ENCODE assay signal across 13 mouse cellular contexts in the genomic region with DNA sequence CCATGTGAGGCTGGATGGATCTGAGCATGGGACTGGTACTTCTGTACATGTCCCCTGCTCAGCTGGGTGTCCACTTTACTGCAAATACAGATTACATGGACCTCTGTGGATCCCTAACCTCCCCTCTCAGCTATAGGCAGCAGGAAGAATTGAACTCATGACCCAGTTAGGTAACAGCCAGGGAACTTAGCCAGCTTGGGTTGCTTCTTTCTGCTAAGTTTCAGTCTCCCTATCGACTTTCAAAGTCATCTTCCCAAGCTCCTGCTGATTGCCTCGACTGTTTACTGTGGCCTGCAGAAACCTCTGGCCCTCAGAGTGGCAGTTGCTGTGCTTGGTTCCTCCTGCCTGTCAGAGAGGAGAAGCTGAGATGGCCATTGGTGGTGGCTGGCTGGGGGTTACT.
A peak's percentile ranks its signal among the peaks of the same experiment; 100 is the strongest.
DNase-seq lines count a peak whose midpoint lies in the region; ATAC-seq and TF ChIP-seq lines count a peak whose summit lies in the region.
"Had no signal": no experiment of that assay in that cellular context is flagged by ENCODE, and none has a peak within 500 bp of the region (broad histone marks: within the 10 kb centered on the region; RNA-seq: fewer than 3 reads in every experiment).

No protein-coding gene starts in this region.

- TF ChIP-seq POLR2A in lung, adult 2 months (IDR thresholded peaks at IDR 0.05; ENCODE audit: borderline replicate concordance, extremely low read depth, low read depth, low read length) = no peak

- no peak for DNase-seq in heart, postnatal 36 days
- no peak for DNase-seq in lung, postnatal 0 days (ENCODE audit: low spot score)
- no peak for DNase-seq in lung, adult 2 months
- DNase-seq in cerebellum, adult 8-10 months = no peak
- no peak for DNase-seq in cerebellum, postnatal 36 days
- DNase-seq: B cell, adult 2 months; cerebellum, postnatal 25 days; right cerebral cortex, postnatal 14 days; thymus, postnatal 36 days had no signal

- TF ChIP-seq EP300 in lung, postnatal 0 days (IDR thresholded peaks at IDR 0.05) = no peak

- H3K4me1 ChIP-seq in heart, embryonic 15.5 days (replicated peaks) = peaks cover 36% of the 10 kb centered on the region
- peaks cover 30% of the 10 kb centered on the region; the same call in 1 of the 2 replicates for H3K4me1 ChIP-seq in lung, postnatal 0 days (ENCODE audit: insufficient read depth, low read depth, low read length)
- peaks cover 44% of the 10 kb centered on the region for H3K4me1 ChIP-seq in lung, adult 2 months (ENCODE audit: control insufficient read depth, insufficient read depth, low read length)
- H3K4me1 ChIP-seq in limb, embryonic 12.5 days (replicated peaks) = peaks cover 39% of the 10 kb centered on the region

- no peak overlapping the region for H3K4me3 ChIP-seq in heart, embryonic 15.5 days
- no peak overlapping the region for H3K4me3 ChIP-seq in lung, postnatal 0 days (ENCODE audit: low read depth, low read length)
- H3K4me3 ChIP-seq in lung, adult 2 months (replicated peaks; ENCODE audit: extremely low read depth, low read depth, low read length) = no peak overlapping the region
- no peak overlapping the region for H3K4me3 ChIP-seq in limb, embryonic 12.5 days (replicated peaks)

- WGBS in heart, embryonic 15.5 days = 16% methylated on average over 2 of the region's 2 CpGs
- 6% methylated on average over 2 of the region's 2 CpGs for WGBS in lung, postnatal 0 days
- WGBS in lung, adult 2 months = 17% methylated on average over 2 of the region's 2 CpGs
- WGBS in limb, embryonic 12.5 days = 28% methylated on average over 2 of the region's 2 CpGs

- ATAC-seq in heart, embryonic 15.5 days (replicated peaks; ENCODE audit: insufficient number of reproducible peaks, insufficient read depth, low FRiP score, low read depth) = no peak
- no peak for ATAC-seq in lung, postnatal 0 days
- no peak for ATAC-seq in limb, embryonic 12.5 days (ENCODE audit: insufficient number of reproducible peaks, insufficient read depth, low FRiP score, low TSS enrichment, low read depth)
- ATAC-seq in megakaryocyte progenitor cell, adult 5-6 weeks (replicated peaks; ENCODE audit: poor library complexity) = peak; percentile 13
- ATAC-seq: inflammation-experienced regulatory T-cells, adult 6 months had no signal

- H3K36me3 ChIP-seq in heart, embryonic 15.5 days = no peaks in the 10 kb centered on the region
- 0 out of 2 replicates have a peak, but pooled peaks cover 4% of the 10 kb centered on the region for H3K36me3 ChIP-seq in lung, postnatal 0 days (ENCODE audit: insufficient read depth, low read length)
- no peaks in the 10 kb centered on the region for H3K36me3 ChIP-seq in limb, embryonic 12.5 days

- no peak overlapping the region for H3K9ac ChIP-seq in heart, embryonic 15.5 days
- no peak overlapping the region for H3K9ac ChIP-seq in lung, postnatal 0 days (replicated peaks; ENCODE audit: low read depth)
- no peak overlapping the region for H3K9ac ChIP-seq in limb, embryonic 12.5 days (replicated peaks)

- H3K27ac ChIP-seq in heart, embryonic 15.5 days = peak overlapping the region; percentile 20; the same call in 1 of the 2 replicates
- peak overlapping the region; percentile 86 for H3K27ac ChIP-seq in lung, postnatal 0 days (ENCODE audit: low read length)
- H3K27ac ChIP-seq in limb, embryonic 12.5 days = 0 out of 2 replicates have a peak overlapping the region, but pooled peaks have one; percentile 37

- TF ChIP-seq CTCF in lung, postnatal 0 days (IDR thresholded peaks at IDR 0.05) = no peak
- TF ChIP-seq CTCF in lung, adult 2 months (IDR thresholded peaks at IDR 0.05; ENCODE audit: insufficient read depth, low read length) = no peak

- H3K27me3 ChIP-seq in heart, embryonic 15.5 days = no peaks in the 10 kb centered on the region
- H3K27me3 ChIP-seq in lung, postnatal 0 days (replicated peaks; ENCODE audit: insufficient read depth, low read length) = no peaks in the 10 kb centered on the region
- H3K27me3 ChIP-seq in limb, embryonic 12.5 days = no peaks in the 10 kb centered on the region

- no peaks in the 10 kb centered on the region for H3K9me3 ChIP-seq in heart, embryonic 15.5 days (replicated peaks)
- no peaks in the 10 kb centered on the region for H3K9me3 ChIP-seq in lung, postnatal 0 days (ENCODE audit: low read length)
- no peaks in the 10 kb centered on the region for H3K9me3 ChIP-seq in limb, embryonic 12.5 days

- intact Hi-C loops in heart, postnatal 36 days (cut with DNase I) = no loop called here

- no peak overlapping the region for H3K4me2 ChIP-seq in heart, embryonic 15.5 days
- no peak overlapping the region for H3K4me2 ChIP-seq in lung, postnatal 0 days (replicated peaks; ENCODE audit: low read depth, low read length)
- peak overlapping the region; percentile 42; the same call in 1 of the 2 replicates for H3K4me2 ChIP-seq in limb, embryonic 12.5 days

Comparison
In these comparisons a context has a peak if more than half of its experiments do, and no peak if none do; other contexts are left out.
1. H3K27ac ChIP-seq: peak in every context shown above with its lines; median percentile 86 in lung, postnatal 0 days; 37 in limb, embryonic 12.5 days; 20 in heart, embryonic 15.5 days.